Mouse (Mus musculus): ENCODE results near the gene Pgp.
"Not testable (repeated sequence)": the region's sequence is repeated elsewhere in the genome, so short reads cannot be mapped to it uniquely, and the experiment has no call there.

The Pgp gene

DNA sequence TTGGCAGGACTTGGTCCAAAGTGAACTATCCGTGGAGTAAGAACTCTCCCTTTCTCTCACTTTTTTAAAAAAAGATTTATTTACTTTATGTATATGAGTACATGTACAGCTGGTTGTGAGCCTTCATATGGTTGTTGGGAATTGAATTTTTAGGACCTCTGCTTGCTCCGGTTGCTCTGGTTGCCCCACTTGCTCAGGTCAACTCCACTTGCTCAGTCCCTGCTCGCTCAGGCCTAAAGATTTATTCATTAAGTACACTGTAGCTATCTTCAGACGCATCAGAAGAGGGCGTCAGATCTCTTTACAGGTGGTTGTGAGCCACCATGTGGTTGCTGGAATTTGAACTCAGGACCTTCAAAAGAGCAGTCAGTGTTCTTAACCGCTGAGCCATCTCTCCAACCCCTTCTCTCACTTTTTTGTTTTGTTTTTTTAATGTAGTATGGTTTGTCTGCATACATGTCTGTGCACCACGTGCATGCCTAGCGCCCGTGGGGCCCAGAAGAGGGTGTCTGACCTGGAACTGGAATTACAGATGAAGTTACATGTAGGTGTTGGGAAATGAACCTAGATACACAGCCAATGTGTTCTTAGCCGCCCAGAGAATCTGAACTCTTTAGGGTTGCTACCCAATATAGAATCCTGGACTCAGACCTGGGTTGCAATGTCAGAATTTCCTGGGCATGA is 14.5 kb upstream of the Pgp start:
- DNase-seq (ENCODE audit: low spot score in 2 of 2) = not testable (repeated sequence)

GRCm38 (mm10) chr17:24461580-24461979 is 8.6 kb upstream of the Pgp start:
- peak in 1 of 2 experiments; percentile 62 for DNase-seq (ENCODE audit: low spot score in 2 of 2)

DNA sequence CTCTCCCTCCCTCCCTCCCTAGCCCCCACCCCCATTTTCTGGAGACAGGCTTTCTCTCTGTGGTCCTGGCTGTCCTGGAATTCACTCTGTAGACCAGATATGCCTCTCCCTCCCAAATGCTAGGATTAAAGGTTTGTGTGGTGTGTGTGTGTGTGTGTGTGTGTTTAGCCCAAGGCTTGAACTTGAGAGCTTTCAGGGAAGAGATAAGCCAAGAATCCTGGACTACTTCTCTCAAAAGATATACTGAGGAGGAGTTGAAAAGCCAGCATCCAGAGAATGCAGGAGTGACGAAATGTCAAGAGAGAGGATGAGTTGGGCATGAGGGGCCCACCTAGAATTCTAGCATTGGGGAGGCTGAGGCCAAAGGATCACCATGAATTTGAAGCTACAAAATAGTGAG is 7.3 kb upstream of the Pgp start:
- DNase-seq (ENCODE audit: low spot score in 2 of 2) = no peak

DNA sequence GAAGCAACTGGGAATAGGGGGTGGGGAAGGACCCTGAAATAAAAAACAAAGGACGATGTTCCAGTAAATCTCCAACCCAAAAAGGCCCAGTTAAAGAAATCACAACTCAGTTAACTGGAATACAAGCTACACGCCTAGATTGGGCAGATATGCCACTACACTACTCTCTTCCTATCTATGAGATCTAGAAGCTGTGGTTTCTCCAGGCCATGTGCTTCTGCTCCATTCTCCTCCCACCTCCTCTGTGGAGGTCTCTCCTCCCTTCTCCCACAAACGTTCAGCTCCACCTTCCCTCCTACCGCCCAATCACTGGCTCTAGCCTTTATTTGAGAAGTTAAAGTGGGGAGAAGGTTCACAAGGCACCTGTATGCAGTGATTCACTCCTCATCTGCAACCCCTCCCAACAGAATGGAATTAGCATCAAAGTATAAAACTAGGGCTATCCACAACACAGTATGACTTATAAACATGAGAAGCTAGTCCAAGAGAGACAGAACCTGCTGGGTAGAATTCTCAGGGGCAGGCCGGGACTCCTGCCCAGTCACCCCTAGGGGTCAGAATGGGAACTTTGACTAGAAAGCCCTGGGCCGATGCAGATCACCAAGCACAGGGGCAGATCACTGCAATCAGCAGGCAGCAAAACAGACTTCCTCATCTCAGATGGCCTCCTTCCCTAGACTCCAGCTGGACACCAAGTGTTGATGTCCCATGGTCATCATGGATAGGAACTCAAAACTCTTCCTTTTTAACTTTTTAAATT is 6.6 kb upstream of the Pgp start:
- no peak for DNase-seq (ENCODE audit: low spot score in 2 of 2)

DNA sequence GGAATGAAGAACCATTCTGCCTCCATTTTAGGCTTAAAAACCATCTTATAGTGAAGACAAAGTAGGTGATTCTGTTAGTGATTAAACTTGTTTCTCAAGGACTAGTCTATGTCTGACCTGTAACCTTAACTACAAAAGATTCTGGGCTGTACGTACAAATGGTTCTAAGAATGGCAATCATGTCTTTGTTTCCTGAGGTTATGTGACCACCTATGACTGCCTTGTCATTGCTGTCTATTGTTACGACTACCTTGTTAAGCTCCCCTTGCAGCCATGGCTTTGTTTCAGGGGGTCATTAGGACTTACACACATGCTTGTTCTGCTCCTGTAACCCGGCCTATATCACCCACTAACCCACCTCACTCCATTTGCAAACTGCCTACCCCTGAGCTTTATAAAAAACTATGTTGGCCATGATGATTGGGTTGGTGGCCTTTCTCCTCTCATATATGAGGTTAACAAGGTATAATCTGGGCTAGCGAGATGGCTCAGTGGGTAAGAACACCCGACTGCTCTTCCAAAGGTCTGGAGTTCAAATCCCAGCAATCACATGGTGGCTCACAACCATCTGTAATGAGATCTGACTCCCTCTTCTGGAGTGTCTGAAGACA is 1.5 kb upstream of the Pgp start:
- no peak for DNase-seq (ENCODE audit: low spot score in 2 of 2)

- DNase-seq (ENCODE audit: low spot score in 2 of 2) = no peak
These were observed 769 bp upstream of the Pgp start for GRCm38 (mm10) chr17:24469336-24469909.

- DNase-seq (ENCODE audit: low spot score in 2 of 2) = peak; percentile 50 to 84
These were observed 722 bp downstream of the Pgp start for GRCm38 (mm10) chr17:24470701-24471527.

DNA sequence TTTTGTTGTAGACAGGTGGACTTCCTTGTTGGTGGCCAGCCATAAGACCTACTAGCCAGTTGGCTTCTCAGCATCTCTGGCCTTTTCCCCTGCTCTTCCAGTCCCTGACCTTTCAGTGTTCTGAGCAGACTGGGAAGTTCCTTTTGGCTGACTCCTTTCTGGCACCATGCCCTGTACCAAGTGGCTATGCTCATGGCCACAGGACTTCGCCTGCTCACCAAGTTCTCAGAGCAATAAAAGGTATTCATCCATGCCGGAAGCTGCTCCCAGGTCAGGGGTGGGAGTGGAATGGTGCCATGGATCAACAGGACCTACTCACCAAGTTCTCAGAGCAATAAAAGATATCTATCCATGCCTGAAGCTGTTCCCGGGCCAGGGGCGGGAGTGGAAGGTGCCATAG is 2.3 kb downstream of the Pgp start:
- DNase-seq (ENCODE audit: low spot score in 2 of 2) = no peak

DNA sequence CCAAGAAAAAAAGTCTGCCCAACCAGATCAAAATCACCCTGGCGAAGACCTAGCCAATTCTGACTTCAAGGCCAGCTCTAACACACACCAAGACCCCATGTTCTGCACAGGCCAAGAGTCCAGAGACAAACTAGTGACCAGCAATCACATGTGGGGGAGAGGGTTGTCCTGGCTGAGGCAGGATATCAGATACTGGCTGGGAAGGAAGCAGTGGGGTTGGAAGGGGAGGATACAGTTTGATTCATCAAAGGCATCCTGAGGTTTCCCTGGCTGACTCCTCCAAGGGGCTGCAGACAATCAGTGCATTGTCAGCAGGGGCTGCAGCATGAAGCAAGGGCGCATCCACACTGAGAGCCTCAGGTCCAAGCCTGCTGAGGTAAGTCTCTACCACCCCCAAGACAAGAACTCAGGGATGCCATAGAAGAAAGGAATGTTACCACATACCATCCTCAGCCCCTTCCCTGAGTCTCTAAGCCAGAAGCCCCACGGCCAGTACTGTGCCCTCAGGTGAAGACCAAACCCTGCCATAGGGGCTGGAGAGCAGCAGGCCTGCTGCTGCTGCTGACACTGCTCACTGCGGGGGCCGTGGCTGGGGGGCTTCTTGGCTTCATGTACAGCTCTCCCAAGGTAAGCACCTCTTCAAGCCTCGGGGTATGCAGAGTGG is 3.6 kb downstream of the Pgp start, which contains the start of gene Bricd5:
Bricd5 (plus strand) TSS at position 273 of the 664 bp plus-strand sequence.
- DNase-seq (ENCODE audit: low spot score in 2 of 2) = no peak

GRCm38 (mm10) chr17:24474557-24474956 is 4.4 kb downstream of the Pgp start:
- peak in 1 of 2 experiments; percentile 63 for DNase-seq (ENCODE audit: low spot score in 2 of 2)

- no peak for DNase-seq (ENCODE audit: low spot score in 2 of 2)
These were observed 5.4 kb downstream of the Pgp start for GRCm38 (mm10) chr17:24475586-24475985.

- no peak for DNase-seq (ENCODE audit: low spot score in 2 of 2)
These were observed 6.0 kb downstream of the Pgp start for GRCm38 (mm10) chr17:24476022-24476776.

- peak in 1 of 2 experiments; percentile 67 for DNase-seq (ENCODE audit: low spot score in 2 of 2)
These were observed 7.1 kb downstream of the Pgp start for GRCm38 (mm10) chr17:24477053-24477984.

DNA sequence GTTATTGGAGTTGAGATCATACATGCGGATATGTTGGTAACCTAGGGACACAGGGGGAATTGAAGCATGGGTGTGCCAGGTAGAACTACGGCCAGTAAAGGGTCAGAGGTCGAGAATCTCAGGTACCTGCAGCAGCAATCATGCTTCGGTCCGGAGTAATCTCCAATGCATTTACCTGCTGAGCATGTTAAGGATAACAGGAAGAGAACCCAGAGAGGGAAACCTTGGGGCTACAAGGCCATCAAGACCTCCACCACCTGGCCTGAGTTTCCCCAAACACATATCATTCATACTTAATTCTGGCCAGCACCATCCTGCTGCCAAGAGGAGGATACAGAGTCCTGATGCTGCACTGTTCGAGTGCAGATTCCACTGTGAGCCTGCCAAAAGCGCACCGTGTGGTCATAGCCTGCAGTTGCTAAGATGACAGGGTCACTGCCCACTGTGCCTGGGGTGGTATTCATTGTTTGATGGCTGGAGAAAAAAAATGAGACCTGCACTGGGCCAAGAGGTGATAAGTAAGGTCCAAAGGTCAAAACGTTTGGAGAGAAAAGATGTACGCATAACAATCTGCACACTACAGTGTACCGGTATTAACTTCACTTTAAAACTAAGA is 7.9 kb downstream of the Pgp start:
- DNase-seq (ENCODE audit: low spot score in 2 of 2) = no peak

DNA sequence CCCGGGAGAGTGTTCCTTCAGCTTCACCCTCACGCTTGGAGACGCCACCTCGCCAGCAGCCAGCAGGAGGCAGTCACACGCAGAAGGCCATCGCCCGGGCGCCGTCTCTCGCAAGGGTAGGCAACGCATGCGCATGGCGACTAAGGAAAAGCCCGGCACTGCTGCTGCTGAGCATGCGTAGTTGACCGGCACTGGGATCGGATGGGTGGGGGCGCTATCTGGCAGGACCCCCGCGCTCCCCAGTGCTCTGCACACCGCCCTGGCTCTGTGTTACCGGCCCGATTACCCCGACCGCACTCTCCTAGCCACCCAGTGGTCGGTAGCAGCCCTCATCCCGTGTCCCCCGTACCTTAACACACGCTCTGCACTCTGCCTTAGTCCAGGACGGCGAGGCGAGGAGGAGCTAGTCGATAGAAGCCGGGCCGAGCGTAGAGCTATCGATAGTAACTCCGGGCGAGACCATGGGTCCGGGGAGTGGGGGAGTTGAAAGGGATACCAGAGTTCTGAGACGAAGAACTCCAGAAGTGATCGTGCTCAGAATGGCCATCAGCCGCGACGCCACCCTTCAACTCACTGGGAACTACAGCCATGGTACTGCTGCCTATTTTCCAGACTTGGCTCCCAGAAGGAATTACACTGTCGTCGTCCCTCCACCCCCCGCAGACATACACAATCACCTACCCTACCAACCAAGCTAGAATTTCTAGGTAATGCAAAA is 8.6 kb downstream of the Pgp start, which contains the start of gene Mlst8:
Mlst8 (minus strand) TSS at position 416 of the 718 bp plus-strand sequence.
- DNase-seq (ENCODE audit: low spot score in 2 of 2) = peak; percentile 98 to 100

DNA sequence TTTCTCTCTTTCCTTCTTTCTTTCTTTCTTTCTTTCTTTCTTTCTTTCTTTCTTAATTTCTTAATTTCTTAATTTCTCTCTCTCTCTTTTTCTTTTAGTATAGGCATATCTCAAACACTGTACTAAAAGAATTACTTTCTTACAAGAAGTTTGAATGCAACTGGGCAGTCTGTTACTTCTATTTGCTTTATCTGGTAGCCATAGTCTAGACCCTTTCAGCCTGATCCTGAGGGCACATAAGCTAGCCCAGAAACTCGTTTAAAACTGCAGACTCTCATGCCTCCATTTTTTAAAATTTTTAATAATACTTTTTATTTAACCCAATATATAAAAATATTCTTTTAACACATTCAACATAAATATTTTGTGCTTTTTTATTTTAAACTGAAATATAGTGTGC is 9.2 kb downstream of the Pgp start:
- no peak for DNase-seq (ENCODE audit: low spot score in 2 of 2)

GRCm38 (mm10) chr17:24480201-24480826 is 10.1 kb downstream of the Pgp start:
- no peak for DNase-seq (ENCODE audit: low spot score in 2 of 2)

All from spleen, postnatal 4 days (tissue).